Mouse (Mus musculus) C2C12 (cell line): ENCODE results near the gene Nav2.

ENCODE experiments used
- CTCF ChIP-seq: IDR thresholded peaks from one replicate; pipeline ENCODE4 v1.5.1; 2011; ENCODE audit not compliant: control insufficient read depth, insufficient read depth, insufficient read length
- FOSL1 ChIP-seq: IDR thresholded peaks from one replicate; pipeline ENCODE4 v1.8.0; 2011; ENCODE audit warnings: mild to moderate bottlenecking, low read length; ENCODE audit not compliant: poor library complexity, insufficient read depth, severe bottlenecking
- USF1 ChIP-seq: IDR thresholded peaks from one replicate; pipeline ENCODE4 v1.6.1; 2011; ENCODE audit warnings: low read depth, mild to moderate bottlenecking, control low read depth, moderate library complexity

- TF ChIP-seq FOSL1: no peak
- no peak for TF ChIP-seq USF1
- TF ChIP-seq CTCF: no peak
Observed at GRCm38 (mm10) chr7:49018478-49018914, 110.0 kb downstream of the Nav2 start.
